Mouse (Mus musculus) neural tube, embryonic 11.5 days (tissue): Measurements from ENCODE around the gene Zfp423. TPM values are rescaled to one million over a fixed set of nuclear protein-coding genes. Genes with fewer than 3 reads are reported as not detected.

ENCODE experiments used
- ATAC-seq: fragments of 200-750 bp; cut with Nextera tagmentation; 2 replicates; pipeline ENCODE4 v1.8.0; 2017; ENCODE audit warnings: moderate number of reproducible peaks, mild to moderate bottlenecking, moderate TSS enrichment, moderate library complexity; ENCODE audit not compliant: insufficient read depth, low FRiP score, low TSS enrichment
- DNase-seq: peaks from one replicate; pipeline ENCODE4 v3.0.0-alpha.2; 2015; ENCODE audit warnings: low spot score
- H3K27ac ChIP-seq: fragments of 300-500 bp; sonication (generic); 2 replicates; pipeline ENCODE4 v1.5.1; 2014; ENCODE audit warnings: low read depth, mild to moderate bottlenecking, low read length
- H3K27me3 ChIP-seq: fragments of 300-500 bp; sonication (generic); 2 replicates; pipeline ENCODE4 v1.6.1; 2014; ENCODE audit warnings: mild to moderate bottlenecking, low read length, mixed read lengths; ENCODE audit not compliant: control insufficient read depth, insufficient read depth
- H3K36me3 ChIP-seq: fragments of 300-500 bp; sonication (generic); 2 replicates; pipeline ENCODE4 v1.6.1; 2014; ENCODE audit warnings: mild to moderate bottlenecking, low read length, moderate library complexity, mixed read lengths; ENCODE audit not compliant: control insufficient read depth, insufficient read depth
- H3K4me1 ChIP-seq: fragments of 300-500 bp; sonication (generic); 2 replicates; pipeline ENCODE4 v1.6.1; 2014; ENCODE audit warnings: low read length, mixed read lengths; ENCODE audit not compliant: control insufficient read depth, insufficient read depth
- H3K4me2 ChIP-seq: fragments of 300-500 bp; sonication (generic); 2 replicates; pipeline ENCODE4 v1.6.1; 2014; ENCODE audit warnings: low read depth, mild to moderate bottlenecking, moderate library complexity
- H3K4me3 ChIP-seq: fragments of 300-500 bp; sonication (generic); 2 replicates; pipeline ENCODE4 v1.5.1; 2014; ENCODE audit warnings: low read depth, low read length
- H3K9ac ChIP-seq: fragments of 300-500 bp; sonication (generic); 2 replicates; pipeline ENCODE4 v1.6.1; 2014; ENCODE audit warnings: mild to moderate bottlenecking, low read length
- H3K9me3 ChIP-seq: fragments of 300-500 bp; sonication (generic); 2 replicates; pipeline ENCODE4 v1.6.1; 2016; ENCODE audit warnings: low read length; ENCODE audit not compliant: control insufficient read depth
- WGBS: fragments of 180-500 bp; shearing (Covaris S2); extraction: QIAGEN DNeasy Blood & Tissue Kit; methylation state at CpG from one replicate; pipeline ENCODE4 v1.1.7; 2014; 5-methylcytosine and 5-hydroxymethylcytosine counted together
- polyA plus RNA-seq: library from polyadenylated mRNA; unstranded; fragments of >200 nt; fragmentation: Nextera tagmentation; extraction: Ambion mirVana; gene quantifications from 2 replicates; pipeline ENCODE4 v1.2.1, GENCODE M21; 2014

The Zfp423 gene
- polyA plus RNA-seq, 1 experiment from 2014 or later = 40.7 TPM

- Histone ChIP-seq H3K9ac (no peak overlapping the region), H3K9me3 (no peaks in the 10 kb centered on the region), H3K4me1 (peaks cover 29% of the 10 kb centered on the region), H3K27ac (no peak overlapping the region), H3K4me2 (no peak overlapping the region), H3K27me3 (no peaks in the 10 kb centered on the region), H3K4me3 (no peak overlapping the region), H3K36me3 (no peaks in the 10 kb centered on the region)
- DNase-seq (no peak), ATAC-seq (no peak)
- 68% methylated on average over 13 of the region's 13 CpGs for whole genome bisulfite sequencing
These were observed 64.0 kb downstream of the Zfp423 start for GRCm38 (mm10) chr8:87895203-87896041.

GRCm38 (mm10) chr8:87894287-87894686, 65.1 kb downstream of the Zfp423 start:
- no peak overlapping the region for H3K27ac ChIP-seq
- DNase-seq = no peak

DNA sequence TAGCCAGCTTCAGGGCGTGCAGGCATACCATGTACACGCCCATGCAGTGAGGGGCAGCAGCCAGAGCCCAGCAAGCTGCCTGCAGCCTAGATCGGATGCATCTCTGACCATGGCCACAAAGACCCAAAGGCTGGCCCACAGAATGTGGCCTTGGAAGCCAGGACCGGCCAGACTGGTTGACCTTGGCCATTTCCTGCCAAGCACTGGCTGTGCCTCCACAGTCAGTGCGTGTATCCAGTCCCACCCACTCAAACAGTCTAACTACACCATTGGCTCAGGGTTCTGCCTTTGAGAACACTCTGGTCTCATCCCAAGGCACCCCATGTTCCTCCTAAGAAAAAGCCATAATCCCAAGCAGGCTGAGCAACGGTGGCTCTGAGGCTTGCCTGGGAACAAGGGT, 65.8 kb downstream of the Zfp423 start:
- no peak overlapping the region for H3K4me3 ChIP-seq
- no peaks in the 10 kb centered on the region for H3K36me3 ChIP-seq
- H3K9me3 ChIP-seq = no peaks in the 10 kb centered on the region
- H3K27ac ChIP-seq = no peak overlapping the region
- WGBS = 82% methylated on average over 6 of the region's 6 CpGs
- no peak for ATAC-seq
- no peak overlapping the region for H3K9ac ChIP-seq
- no peak for DNase-seq
- peaks cover 31% of the 10 kb centered on the region for H3K4me1 ChIP-seq
- no peaks in the 10 kb centered on the region for H3K27me3 ChIP-seq
- H3K4me2 ChIP-seq = no peak overlapping the region

More at GRCm38 (mm10) chr8:87894287-87894686, 65.1 kb downstream of the Zfp423 start:
- no peaks in the 10 kb centered on the region for H3K36me3 ChIP-seq
- no peak overlapping the region; the same call in 1 of the 2 replicates for H3K9ac ChIP-seq
- H3K27me3 ChIP-seq = no peaks in the 10 kb centered on the region
- no peak overlapping the region for H3K4me2 ChIP-seq
- 45% methylated on average over 8 of the region's 8 CpGs for WGBS
- H3K4me3 ChIP-seq = no peak overlapping the region
- ATAC-seq = no peak
- H3K9me3 ChIP-seq = no peaks in the 10 kb centered on the region
- peaks cover 31% of the 10 kb centered on the region for H3K4me1 ChIP-seq

GRCm38 (mm10) chr8:87892891-87893290, 66.5 kb downstream of the Zfp423 start:
- Histone ChIP-seq H3K4me3 (no peak overlapping the region), H3K27ac (no peak overlapping the region), H3K4me1 (peaks cover 34% of the 10 kb centered on the region), H3K9me3 (no peaks in the 10 kb centered on the region), H3K36me3 (no peaks in the 10 kb centered on the region), H3K9ac (no peak overlapping the region), H3K27me3 (no peaks in the 10 kb centered on the region), H3K4me2 (no peak overlapping the region)
- no peak for ATAC-seq
- WGBS = 75% methylated on average over 6 of the region's 6 CpGs
- no peak for DNase-seq

DNA sequence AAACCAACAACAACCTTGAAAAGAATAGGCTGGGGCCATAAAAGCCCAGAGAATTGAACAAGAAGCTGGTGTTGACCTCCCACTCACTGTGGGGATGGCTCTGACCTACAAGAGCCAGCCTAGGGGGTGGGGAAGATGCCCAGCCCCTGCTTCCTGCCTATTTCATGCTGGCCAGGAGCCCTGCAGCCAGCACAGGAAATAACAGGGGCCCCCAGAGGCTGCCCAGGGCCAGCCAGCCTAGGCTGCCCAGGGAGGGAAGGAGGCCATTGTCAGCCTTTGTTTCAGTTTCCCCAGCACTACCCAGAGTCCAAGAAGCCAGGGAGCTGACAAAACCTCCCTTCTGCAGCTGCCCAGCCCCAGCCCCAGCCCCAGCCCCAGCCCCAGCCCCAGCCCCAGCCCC, 67.5 kb downstream of the Zfp423 start:
- H3K36me3 ChIP-seq = no peaks in the 10 kb centered on the region
- peaks cover 34% of the 10 kb centered on the region for H3K4me1 ChIP-seq
- no peak overlapping the region for H3K4me2 ChIP-seq
- no peak overlapping the region for H3K4me3 ChIP-seq
- H3K9ac ChIP-seq = peak overlapping the region; percentile 7; the same call in 1 of the 2 replicates
- no peaks in the 10 kb centered on the region for H3K9me3 ChIP-seq
- H3K27me3 ChIP-seq = no peaks in the 10 kb centered on the region
- 0 out of 2 replicates have a peak overlapping the region, but pooled peaks have one; percentile 15 for H3K27ac ChIP-seq
- ATAC-seq (no peak), DNase-seq (no peak)

DNA sequence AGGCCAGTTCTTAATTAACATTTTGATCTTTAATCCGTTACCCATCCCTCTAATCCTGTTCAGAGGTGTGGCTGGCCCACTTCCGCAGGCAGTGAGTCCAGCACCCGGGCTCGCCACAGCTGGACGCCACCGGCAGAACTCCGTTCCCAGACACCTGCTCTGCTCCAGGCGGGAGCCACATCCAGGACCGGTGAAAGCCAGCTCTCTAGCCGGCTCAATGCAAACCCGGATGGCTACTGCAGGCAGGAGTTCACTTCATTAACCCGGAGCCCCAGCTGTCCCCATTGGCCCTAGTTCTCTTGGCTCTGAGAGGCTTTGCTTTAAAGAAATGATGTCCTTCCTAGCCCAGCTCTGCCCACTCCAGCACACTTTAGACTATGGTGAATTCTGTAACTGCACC, 71.4 kb downstream of the Zfp423 start:
- Histone ChIP-seq H3K36me3 (no peaks in the 10 kb centered on the region), H3K9ac (no peak overlapping the region), H3K4me1 (peaks cover 17% of the 10 kb centered on the region), H3K4me2 (no peak overlapping the region), H3K27me3 (no peaks in the 10 kb centered on the region), H3K27ac (no peak overlapping the region), H3K9me3 (no peaks in the 10 kb centered on the region), H3K4me3 (no peak overlapping the region)
- no peak for DNase-seq
- ATAC-seq = no peak
- WGBS = 62% methylated on average over 12 of the region's 12 CpGs

- 77% methylated on average over 2 of the region's 2 CpGs for WGBS
These were observed 78.3 kb downstream of the Zfp423 start for GRCm38 (mm10) chr8:87881088-87881487.

GRCm38 (mm10) chr8:87875852-87876251, 83.5 kb downstream of the Zfp423 start:
- ATAC-seq = no peak
- peaks cover 38% of the 10 kb centered on the region for H3K4me1 ChIP-seq
- 71% methylated on average over 6 of the region's 6 CpGs for WGBS

More at GRCm38 (mm10) chr8:87881088-87881487, 78.3 kb downstream of the Zfp423 start:
- H3K27me3 ChIP-seq = no peaks in the 10 kb centered on the region
- H3K4me2 ChIP-seq = no peak overlapping the region
- H3K4me1 ChIP-seq = peaks cover 5% of the 10 kb centered on the region
- ATAC-seq (no peak), DNase-seq (no peak)
- H3K9ac ChIP-seq = no peak overlapping the region
- H3K4me3 ChIP-seq = no peak overlapping the region
- H3K36me3 ChIP-seq = no peaks in the 10 kb centered on the region
- H3K9me3 ChIP-seq = no peaks in the 10 kb centered on the region
- no peak overlapping the region for H3K27ac ChIP-seq

GRCm38 (mm10) chr8:87875452-87875851, 83.9 kb downstream of the Zfp423 start:
- H3K4me1 ChIP-seq = peaks cover 38% of the 10 kb centered on the region
- H3K9ac ChIP-seq = no peak overlapping the region
- H3K4me2 ChIP-seq = no peak overlapping the region
- H3K9me3 ChIP-seq = no peaks in the 10 kb centered on the region
- H3K36me3 ChIP-seq = no peaks in the 10 kb centered on the region
- no peaks in the 10 kb centered on the region for H3K27me3 ChIP-seq
- H3K4me3 ChIP-seq = no peak overlapping the region
- no peak for ATAC-seq
- H3K27ac ChIP-seq = 0 out of 2 replicates have a peak overlapping the region, but pooled peaks have one; percentile 41
- WGBS = 17% methylated on average over 10 of the region's 10 CpGs
- peak; percentile 53 for DNase-seq

More at GRCm38 (mm10) chr8:87875852-87876251, 83.5 kb downstream of the Zfp423 start:
- Histone ChIP-seq H3K27ac (0 out of 2 replicates have a peak overlapping the region, but pooled peaks have one; percentile 41), H3K9ac (no peak overlapping the region), H3K27me3 (no peaks in the 10 kb centered on the region), H3K9me3 (no peaks in the 10 kb centered on the region), H3K36me3 (no peaks in the 10 kb centered on the region), H3K4me2 (no peak overlapping the region), H3K4me3 (no peak overlapping the region)
- DNase-seq = no peak
